Mouse (Mus musculus): ENCODE results near the gene Gli2.

DNA sequence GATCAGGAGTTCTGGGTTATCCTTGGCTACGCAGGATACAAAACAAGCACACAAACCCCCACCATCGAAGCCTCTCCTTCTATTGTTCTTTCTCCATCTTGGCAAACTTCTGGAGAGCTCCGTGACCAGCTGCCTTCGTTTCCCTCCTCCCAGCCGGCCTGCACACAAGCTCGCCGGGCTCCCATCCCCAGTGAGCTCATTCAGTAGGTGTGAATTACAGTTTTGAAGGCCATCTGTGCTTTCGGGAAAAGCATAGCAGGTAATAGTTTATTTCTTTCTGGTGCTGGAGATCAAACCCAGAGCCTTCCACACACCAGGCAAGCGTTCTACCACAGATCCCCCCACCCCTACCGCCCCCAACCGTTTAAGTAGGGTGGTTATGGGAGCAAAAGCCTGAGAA is 226.8 kb downstream of the Gli2 start:
- TF ChIP-seq CTCF (IDR thresholded peaks at IDR 0.05; ENCODE audit: low read depth, low read length) (no peak), POLR2A (IDR thresholded peaks at IDR 0.05; ENCODE audit: borderline replicate concordance, low read depth, low read length) (no peak)
